Mouse (Mus musculus) CH12.LX (cell line): ENCODE data around the gene Gm5129. TPM values are rescaled to one million over a fixed set of nuclear protein-coding genes. Genes with fewer than 3 reads are reported as not detected.

Experiments
- DNase-seq: peaks from one replicate; pipeline ENCODE4 v3.0.0-alpha.2; 2013; ENCODE audit errors: extremely low read depth
- H3K27ac ChIP-seq: 2 replicates; pipeline ENCODE4 v1.5.1; 2012; ENCODE audit warnings: low read depth, mild to moderate bottlenecking, control low read depth, moderate library complexity; ENCODE audit not compliant: insufficient read depth
- H3K27me3 ChIP-seq: replicated peaks from 2 replicates; pipeline ENCODE3; 2012; ENCODE audit warnings: inconsistent platforms
- H3K36me3 ChIP-seq, 2 experiments: replicated peaks in 1 of 2; 2 replicates each; pipeline versions ENCODE3 to v1.6.1; 2012; ENCODE audit warnings: inconsistent platforms in 1 of 2, low read length in 1 of 2, mild to moderate bottlenecking in 1 of 2, mixed read lengths in 1 of 2, moderate library complexity in 1 of 2; ENCODE audit not compliant: control insufficient read depth in 1 of 2, insufficient read depth in 1 of 2
- H3K4me1 ChIP-seq, 2 experiments: 2 replicates each; pipeline ENCODE4 v1.6.1; 2012; ENCODE audit warnings: inconsistent platforms in 1 of 2, moderate library complexity in 1 of 2; ENCODE audit not compliant: insufficient read depth in 2 of 2, control insufficient read depth in 1 of 2
- H3K4me2 ChIP-seq: 2 replicates; pipeline ENCODE4 v1.6.1; 2012; ENCODE audit warnings: low read depth, mild to moderate bottlenecking, control low read depth; ENCODE audit not compliant: poor library complexity, insufficient read depth, severe bottlenecking
- H3K4me3 ChIP-seq, 3 experiments: fragments of 150-350 bp in 1 of 3; sonication (generic) in 1 of 3; replicated peaks in 1 of 3; 2 replicates each; pipeline versions ENCODE3 to v1.5.1; 2011 to 2012; ENCODE audit warnings: low read depth in 2 of 3, low read length in 2 of 3, mild to moderate bottlenecking in 2 of 3, moderate library complexity in 2 of 3, control low read depth in 1 of 3, improper control_type of control experiment in 1 of 3, inconsistent platforms in 1 of 3, mixed read lengths in 1 of 3; ENCODE audit not compliant: poor library complexity in 1 of 3
- H3K79me2 ChIP-seq: replicated peaks from 2 replicates; pipeline ENCODE4 v1.6.1; 2012; ENCODE audit warnings: mild to moderate bottlenecking, moderate library complexity; ENCODE audit not compliant: control insufficient read depth, poor library complexity, insufficient read depth, severe bottlenecking; ENCODE audit errors: extremely low read depth
- H3K9ac ChIP-seq: 2 replicates; pipeline ENCODE4 v1.6.1; 2012; ENCODE audit warnings: low read depth, mild to moderate bottlenecking, control low read depth, moderate library complexity; ENCODE audit not compliant: insufficient read depth
- H3K9me3 ChIP-seq: replicated peaks from 2 replicates; pipeline ENCODE3; 2012; ENCODE audit warnings: low read length, inconsistent platforms, mixed read lengths
- BHLHE40 ChIP-seq: IDR thresholded peaks from 2 replicates; pipeline ENCODE4 v1.6.1; 2011; ENCODE audit warnings: mild to moderate bottlenecking, low read depth, low read length, improper control_type of control experiment
- CHD2 ChIP-seq: IDR thresholded peaks from 2 replicates; pipeline ENCODE4 v1.6.1; 2011; ENCODE audit warnings: low read length, improper control_type of control experiment
- E2F4 ChIP-seq: IDR thresholded peaks from 2 replicates; pipeline ENCODE4 v1.6.1; 2011; ENCODE audit warnings: low read depth, low read length, improper control_type of control experiment; ENCODE audit not compliant: insufficient replicate concordance
- EP300 ChIP-seq: IDR thresholded peaks from 2 replicates; pipeline ENCODE4 v1.6.1; 2011; ENCODE audit warnings: low read length, improper control_type of control experiment
- ETS1 ChIP-seq: conservative IDR thresholded peaks from 2 replicates; pipeline ENCODE4 v1.6.1; 2012; ENCODE audit warnings: low read depth, mild to moderate bottlenecking, inconsistent platforms, low read length, improper control_type of control experiment, moderate library complexity
- JUN ChIP-seq: IDR thresholded peaks from 2 replicates; pipeline ENCODE4 v1.6.1; 2011; ENCODE audit warnings: low read depth, mild to moderate bottlenecking, low read length, improper control_type of control experiment, moderate library complexity; ENCODE audit not compliant: insufficient read depth
- JUND ChIP-seq: conservative IDR thresholded peaks from 2 replicates; pipeline ENCODE4 v1.6.1; 2011; ENCODE audit warnings: low read depth, low read length, improper control_type of control experiment
- MAFK ChIP-seq: IDR thresholded peaks from 2 replicates; pipeline ENCODE4 v1.6.1; 2011; ENCODE audit warnings: low read length, improper control_type of control experiment; ENCODE audit not compliant: insufficient replicate concordance
- MAX ChIP-seq: IDR thresholded peaks from 2 replicates; pipeline ENCODE4 v1.6.1; 2011; ENCODE audit warnings: low read length, improper control_type of control experiment
- MAZ ChIP-seq: IDR thresholded peaks from 2 replicates; pipeline ENCODE4 v1.6.1; 2012; ENCODE audit warnings: low read depth, mild to moderate bottlenecking, inconsistent platforms, low read length, improper control_type of control experiment, moderate library complexity
- MEF2A ChIP-seq: IDR thresholded peaks from 2 replicates; pipeline ENCODE4 v1.6.1; 2014; ENCODE audit warnings: low read depth, mild to moderate bottlenecking, inconsistent platforms, low read length, improper control_type of control experiment, borderline replicate concordance
- MXI1 ChIP-seq: IDR thresholded peaks from 2 replicates; pipeline ENCODE4 v1.6.1; 2011; ENCODE audit warnings: mild to moderate bottlenecking, low read depth, low read length, improper control_type of control experiment
- MYC ChIP-seq: IDR thresholded peaks from 2 replicates; pipeline ENCODE4 v1.6.1; 2011; ENCODE audit warnings: low read depth, mild to moderate bottlenecking, improper control_type of control experiment, low read length
- NELFE ChIP-seq: IDR thresholded peaks from 2 replicates; pipeline ENCODE4 v1.6.1; 2011; ENCODE audit warnings: low read depth, low read length, improper control_type of control experiment
- NRF1 ChIP-seq: IDR thresholded peaks from 2 replicates; pipeline ENCODE4 v1.6.1; 2014; ENCODE audit warnings: low read depth, mild to moderate bottlenecking, inconsistent platforms, low read length, improper control_type of control experiment, moderate library complexity
- PAX5 ChIP-seq: IDR thresholded peaks from 2 replicates; pipeline ENCODE4 v1.6.1; 2012; ENCODE audit warnings: low read length, inconsistent platforms, mixed read lengths
- RAD21 ChIP-seq: IDR thresholded peaks from 2 replicates; pipeline ENCODE4 v1.6.1; 2011; ENCODE audit warnings: low read depth, mild to moderate bottlenecking, low read length, improper control_type of control experiment, moderate library complexity
- RCOR1 ChIP-seq: conservative IDR thresholded peaks from 2 replicates; pipeline ENCODE4 v1.6.1; 2012; ENCODE audit warnings: low read depth, mild to moderate bottlenecking, inconsistent platforms, low read length, improper control_type of control experiment
- SMC3 ChIP-seq: IDR thresholded peaks from 2 replicates; pipeline ENCODE4 v1.6.1; 2011; ENCODE audit warnings: low read depth, low read length, improper control_type of control experiment
- TBP ChIP-seq: conservative IDR thresholded peaks from 2 replicates; pipeline ENCODE4 v1.6.1; 2011; ENCODE audit warnings: low read depth, low read length, improper control_type of control experiment
- USF2 ChIP-seq: conservative IDR thresholded peaks from 2 replicates; pipeline ENCODE4 v1.6.1; 2011; ENCODE audit warnings: low read depth, low read length, improper control_type of control experiment
- ZC3H11A ChIP-seq: IDR thresholded peaks from 2 replicates; pipeline ENCODE4 v1.6.1; 2012; ENCODE audit warnings: low read depth, mild to moderate bottlenecking, inconsistent platforms, low read length, improper control_type of control experiment
- ZKSCAN1 ChIP-seq: IDR thresholded peaks from 2 replicates; pipeline ENCODE4 v1.6.1; 2012; ENCODE audit warnings: low read depth, inconsistent platforms, low read length, improper control_type of control experiment, borderline replicate concordance
- ZMIZ1 ChIP-seq: IDR thresholded peaks from 2 replicates; pipeline ENCODE4 v1.6.1; 2012; ENCODE audit warnings: low read depth, mild to moderate bottlenecking, inconsistent platforms, low read length, improper control_type of control experiment
- dilution Hi-C: fragments of 300-500 bp; cut with MboI; formaldehyde crosslinking; loops from 2 replicates; pipeline ENCODE4 v1.14.3; 2020; ENCODE audit warnings: low sequenced_read_pairs; ENCODE audit not compliant: extremely low pct_unique_long_range_greater_than_20kb, extremely low pct_ligation_motif_present
- in situ Hi-C: fragments of 300-500 bp; cut with MboI; formaldehyde crosslinking; loops from 3 replicates; pipeline ENCODE4 v1.14.3; 2019; ENCODE audit warnings: low sequenced_read_pairs, low pct_ligation_motif_present, low pct_unique_long_range_greater_than_20kb, mixed read lengths
- polyA plus RNA-seq: library from polyadenylated mRNA; unstranded; fragments of >175 nt; gene quantifications from 2 replicates; pipeline ENCODE4 v1.2.1, GENCODE M21; 2012; ENCODE audit warnings: low read depth; ENCODE audit not compliant: insufficient read length
- total RNA-seq, 2 experiments: library from RNA; depleted of rRNA; stranded (reverse); fragments of 300-350 nt in 1 of 2; fragments of >200 nt in 1 of 2; gene quantifications; 2 replicates each; pipeline ENCODE4 v1.2.3; 2012 to 2014

Gene Gm5129
- total and polyA plus RNA-seq, 3 experiments = 1.3 TPM; not detected in 2

DNA sequence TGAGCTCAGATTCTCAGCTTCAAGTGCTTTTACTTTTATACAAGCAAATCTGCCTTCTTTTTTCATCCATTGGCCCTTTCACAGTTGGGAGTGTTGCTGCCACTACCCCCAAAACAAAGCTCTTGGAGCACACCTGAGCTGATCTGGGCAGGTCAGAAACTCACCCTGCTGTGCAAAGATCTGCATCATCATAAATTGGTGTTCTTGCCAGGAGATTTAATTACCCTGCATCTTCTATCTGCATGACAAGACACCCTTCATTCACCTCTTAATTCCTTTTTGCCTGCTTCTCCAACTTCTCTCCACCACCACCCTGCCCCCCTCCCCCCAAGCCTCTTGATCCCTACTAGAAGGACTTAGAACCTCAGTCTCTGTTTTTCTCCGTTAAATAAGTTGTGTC, 14.6 kb downstream of the Gm5129 start:
- H3K27ac ChIP-seq = no peak overlapping the region
- no peak for DNase-seq
- in situ Hi-C loops = no loop called here
- dilution Hi-C loops = no loop called here
- no peaks in the 10 kb centered on the region for H3K79me2 ChIP-seq
- no peak overlapping the region for H3K4me2 ChIP-seq
- H3K9ac ChIP-seq = no peak overlapping the region
- no peak overlapping the region for H3K4me3 ChIP-seq
- no peaks in the 10 kb centered on the region for H3K27me3 ChIP-seq
- H3K9me3 ChIP-seq = peaks cover 3% of the 10 kb centered on the region
- H3K36me3 ChIP-seq = no peaks in the 10 kb centered on the region
- TF ChIP-seq JUN (no peak), RAD21 (no peak), SMC3 (no peak), ZMIZ1 (no peak), NELFE (no peak), MYC (no peak), MAX (no peak), ZKSCAN1 (no peak), JUND (no peak), BHLHE40 (no peak), PAX5 (no peak), MAFK (no peak)
- H3K4me1 ChIP-seq = no peaks in the 10 kb centered on the region; a peak in 1 of 4 replicates

- Histone ChIP-seq H3K4me1 (no peaks in the 10 kb centered on the region), H3K27me3 (no peaks in the 10 kb centered on the region), H3K4me3 (no peak overlapping the region), H3K79me2 (no peaks in the 10 kb centered on the region), H3K4me2 (no peak overlapping the region), H3K9me3 (no peaks in the 10 kb centered on the region), H3K9ac (no peak overlapping the region), H3K36me3 (no peaks in the 10 kb centered on the region), H3K27ac (no peak overlapping the region)
- in situ Hi-C loops = no loop called here
- DNase-seq = no peak
- TF ChIP-seq MAZ (no peak), PAX5 (no peak), JUND (no peak), USF2 (no peak), E2F4 (no peak), TBP (no peak), RCOR1 (no peak), EP300 (no peak), JUN (no peak), ETS1 (no peak), NRF1 (no peak), CHD2 (no peak), MYC (no peak), MXI1 (no peak), SMC3 (no peak), ZC3H11A (no peak), MEF2A (no peak), BHLHE40 (no peak)
- dilution Hi-C loops = no loop called here
Observed at GRCm38 (mm10) chr5:29712906-29713305, 22.8 kb downstream of the Gm5129 start.
